Mouse (Mus musculus): Measurements from ENCODE around the gene Rassf6.

Rassf6 gene

DNA sequence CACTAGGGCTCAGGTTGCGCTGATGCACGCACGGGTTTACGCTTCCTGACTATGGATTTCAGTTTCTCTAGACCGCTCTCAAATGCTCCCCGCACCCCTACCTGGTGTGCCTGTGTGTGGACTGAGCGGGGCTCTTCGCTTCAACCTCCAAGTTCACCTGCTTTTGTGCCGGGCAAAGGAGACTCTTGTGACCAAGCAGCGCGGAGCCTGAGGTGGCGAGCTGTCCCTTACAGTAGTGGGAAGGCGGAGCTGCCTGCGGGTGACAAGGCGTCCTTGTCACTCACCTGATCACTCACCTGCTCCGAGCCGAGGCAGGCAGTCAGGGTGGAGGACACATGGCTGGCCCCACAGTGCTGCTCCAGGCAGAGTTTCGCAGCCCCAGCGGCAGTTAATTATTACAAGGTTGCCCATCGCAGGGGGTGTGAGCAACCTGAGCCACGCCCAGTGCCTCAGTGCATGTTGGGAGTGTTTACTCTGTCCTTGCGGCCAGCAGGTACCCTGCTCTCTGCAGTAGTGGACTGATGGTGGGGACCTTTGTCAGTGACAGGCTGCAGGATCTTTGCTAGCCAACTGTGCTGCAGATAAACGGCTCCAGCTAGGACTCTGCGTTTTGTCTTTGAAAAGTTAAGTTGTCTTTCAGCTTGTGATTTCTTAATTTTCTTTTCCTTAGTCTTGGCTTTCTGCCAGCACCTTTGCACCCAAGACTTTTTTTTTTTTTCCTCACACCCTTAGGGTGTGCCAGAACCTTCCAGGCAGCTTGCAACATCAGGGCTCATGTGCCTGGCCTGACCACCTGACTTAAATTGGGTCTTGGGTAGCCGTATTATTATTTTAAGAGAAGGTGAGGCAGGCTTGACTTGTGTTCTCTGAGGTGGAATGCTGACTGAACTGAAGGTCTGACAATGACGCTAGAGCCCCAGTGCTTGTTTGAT is at the start of gene Rassf6:
Gene Rassf6 (minus strand): TSS at position 372 of the 932 bp plus-strand sequence.
- DNase-seq (ENCODE audit: low spot score) = no peak

DNA sequence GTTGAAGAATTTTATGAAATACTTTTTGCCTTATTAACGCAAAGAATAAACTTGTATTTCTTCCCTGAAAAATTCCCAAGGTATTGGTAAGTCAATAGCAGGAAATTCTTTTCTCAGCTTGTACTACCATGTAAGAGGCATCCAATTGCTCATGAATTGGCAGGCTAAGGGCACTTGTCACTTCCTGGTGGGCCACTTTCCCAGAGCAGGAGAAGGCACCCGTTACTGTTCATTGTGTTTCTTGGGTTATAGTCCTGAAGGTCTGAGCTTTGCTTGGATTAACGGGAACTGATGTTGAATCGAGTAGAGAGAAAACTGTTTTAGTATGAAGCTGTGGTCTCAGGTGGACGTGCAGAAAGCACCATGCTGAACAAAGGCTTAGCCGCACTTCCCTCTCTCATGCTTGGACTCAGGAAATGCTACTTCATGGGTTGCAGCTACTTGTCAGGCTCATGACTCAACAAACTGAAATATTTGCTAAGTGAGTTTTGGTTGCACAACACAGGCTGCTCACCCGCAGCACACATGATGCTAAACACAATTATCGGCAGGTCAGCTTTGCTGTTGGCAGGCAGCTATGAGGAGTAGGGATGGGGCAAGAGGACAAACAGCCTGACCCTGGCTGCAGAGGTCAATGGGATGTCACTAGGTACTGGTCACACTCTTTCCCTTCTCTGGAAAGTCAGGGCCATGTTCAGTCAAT is 49.1 kb upstream of the Rassf6 start:
- no peak for DNase-seq (ENCODE audit: low spot score)

DNA sequence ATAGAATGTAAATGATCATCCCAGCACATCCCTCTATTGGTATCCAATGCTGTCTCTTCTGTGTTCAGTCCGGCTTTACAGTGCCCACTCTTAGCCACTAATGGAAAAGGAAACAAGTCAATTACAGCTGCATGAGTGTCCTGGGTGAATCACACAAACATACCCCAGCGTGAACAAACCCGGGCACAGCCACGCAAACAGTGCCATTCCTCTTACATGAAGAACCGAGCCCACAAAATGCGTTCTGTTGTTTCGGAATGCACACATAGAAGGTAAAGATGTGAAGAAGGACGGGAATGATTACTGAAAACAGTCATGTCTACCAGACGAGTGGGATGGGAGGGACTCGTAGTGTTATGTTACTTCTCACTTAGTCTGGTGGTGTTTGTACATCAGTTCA is 47.5 kb upstream of the Rassf6 start:
- no peak for DNase-seq (ENCODE audit: low spot score)

GRCm38 (mm10) chr5:90684994-90685393 is 44.5 kb upstream of the Rassf6 start:
- no peak for DNase-seq (ENCODE audit: low spot score)

- DNase-seq (ENCODE audit: low spot score) = no peak
Observed at GRCm38 (mm10) chr5:90681842-90682241, 41.4 kb upstream of the Rassf6 start.

DNA sequence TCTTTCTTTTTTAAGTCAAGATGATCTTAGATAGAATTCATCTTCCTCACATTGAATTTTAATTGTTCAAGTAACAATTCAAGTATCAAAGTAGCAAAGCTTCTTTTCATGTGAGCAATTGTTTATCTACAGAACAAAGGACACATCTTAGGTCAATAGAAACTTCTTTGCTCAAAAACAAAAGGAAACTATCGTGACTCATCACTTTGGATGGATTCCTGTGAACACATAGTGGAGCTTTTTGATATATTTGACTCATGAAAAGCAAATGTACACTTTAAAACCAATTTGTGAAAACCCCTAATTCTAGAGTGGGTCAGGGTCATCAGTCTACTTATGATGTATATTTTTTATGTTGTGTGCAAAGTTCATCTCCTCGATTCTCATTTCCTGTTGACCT is 37.1 kb upstream of the Rassf6 start:
- no peak for DNase-seq (ENCODE audit: low spot score)

- no peak for DNase-seq (ENCODE audit: low spot score)
Observed at GRCm38 (mm10) chr5:90661852-90662251, 21.4 kb upstream of the Rassf6 start.

DNA sequence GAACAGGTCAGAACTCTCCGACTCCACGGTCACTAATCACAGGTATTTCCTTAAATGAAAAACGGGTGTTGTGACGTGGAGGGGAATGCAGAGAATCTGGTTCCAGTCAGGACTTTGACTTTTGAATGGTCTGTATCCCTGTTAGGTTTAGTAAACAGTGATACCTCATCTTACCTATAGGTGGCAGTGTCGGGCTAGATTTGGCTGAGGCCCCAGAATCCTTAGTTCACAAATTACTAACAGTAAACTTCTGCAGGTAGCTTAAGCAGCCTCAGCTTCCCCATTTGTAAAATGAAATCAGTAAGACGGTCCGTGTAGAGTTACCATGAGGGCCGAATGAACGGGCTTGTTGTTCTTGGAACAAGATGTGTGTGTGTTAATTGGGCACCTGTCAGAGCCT is 21.0 kb upstream of the Rassf6 start:
- no peak for DNase-seq (ENCODE audit: low spot score)

DNA sequence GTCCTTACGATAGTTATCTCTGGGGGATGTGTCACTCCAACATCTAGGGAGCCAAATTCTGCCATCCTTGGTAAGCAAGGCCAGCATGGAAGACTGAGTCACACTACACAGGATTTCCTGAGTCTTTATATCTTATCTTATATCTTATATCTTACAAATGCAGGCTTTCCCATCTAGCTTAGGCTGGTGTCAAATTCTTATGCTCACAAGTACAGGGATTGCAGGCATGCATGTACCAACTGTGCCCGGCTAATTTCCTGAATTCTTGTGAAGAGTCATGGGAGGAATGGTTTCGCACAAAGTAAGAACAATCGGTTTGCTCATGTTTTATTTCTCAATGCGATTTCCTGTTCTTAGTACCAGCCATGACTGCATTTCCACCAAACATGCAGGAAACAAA is 20.0 kb upstream of the Rassf6 start:
- no peak for DNase-seq (ENCODE audit: low spot score)

GRCm38 (mm10) chr5:90656681-90657080 is 16.2 kb upstream of the Rassf6 start:
- no peak for DNase-seq (ENCODE audit: low spot score)

DNA sequence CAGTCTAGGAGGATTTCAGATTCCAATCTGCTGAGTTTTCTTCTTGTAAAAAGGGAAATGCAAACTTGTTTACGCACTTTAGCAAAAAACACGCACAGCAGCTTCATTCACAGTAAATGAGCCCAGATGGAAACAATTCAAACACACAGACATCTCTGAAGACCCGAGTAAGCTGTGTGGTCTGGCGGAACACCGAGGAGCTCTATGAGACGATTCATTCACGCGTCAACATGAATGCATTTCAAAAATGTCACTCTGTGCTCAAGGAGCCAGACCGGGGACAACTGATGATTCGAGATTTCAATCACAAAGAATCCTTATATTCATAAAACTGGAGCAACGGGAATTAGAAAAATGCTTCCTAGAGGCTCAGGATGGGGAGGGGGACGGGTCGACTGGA is 15.4 kb upstream of the Rassf6 start:
- DNase-seq (ENCODE audit: low spot score) = no peak

DNA sequence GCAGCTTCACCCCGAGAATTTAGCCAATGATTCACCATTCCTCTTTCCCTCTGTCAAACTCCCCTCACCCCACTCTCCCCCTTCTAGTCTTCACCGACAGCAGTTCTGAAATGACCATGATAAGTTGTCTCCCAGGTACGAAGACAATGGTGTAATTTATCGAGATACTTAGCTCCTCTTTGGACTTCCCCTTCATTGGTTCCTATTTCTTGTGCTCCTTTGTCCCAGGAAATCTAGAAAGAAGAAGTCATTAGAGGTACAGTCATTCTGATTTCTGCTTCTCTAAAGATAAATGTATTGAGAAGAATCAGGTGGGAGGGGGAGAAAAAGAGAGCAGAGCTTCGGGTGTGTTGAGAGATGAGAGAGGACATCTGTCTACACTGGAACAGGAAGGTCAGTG is 14.3 kb upstream of the Rassf6 start:
- DNase-seq (ENCODE audit: low spot score) = no peak

GRCm38 (mm10) chr5:90652724-90653123 is 12.3 kb upstream of the Rassf6 start:
- no peak for DNase-seq (ENCODE audit: low spot score)

- no peak for DNase-seq (ENCODE audit: low spot score)
Observed at GRCm38 (mm10) chr5:90650466-90651150, 10.2 kb upstream of the Rassf6 start.

DNA sequence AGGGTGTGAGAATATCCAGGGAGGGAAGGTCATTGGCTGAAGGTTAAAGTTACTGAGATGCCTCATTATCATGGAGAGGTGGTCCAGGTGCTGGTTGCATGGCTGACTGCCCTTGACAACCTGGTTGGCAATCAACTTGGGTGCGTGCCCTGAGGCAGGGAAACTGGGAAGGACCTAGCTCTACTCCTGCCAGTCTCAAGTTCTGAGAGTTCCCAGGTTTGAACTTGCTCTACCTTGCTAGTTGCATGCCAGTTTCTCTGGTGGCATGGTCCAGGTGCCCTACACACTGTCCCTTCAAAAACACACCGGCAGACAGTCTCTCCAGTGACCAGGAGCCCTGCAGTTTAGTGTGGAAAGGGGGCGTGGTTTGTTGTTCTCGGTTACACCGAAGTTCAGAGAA is 7.0 kb upstream of the Rassf6 start:
- DNase-seq (ENCODE audit: low spot score) = no peak

DNA sequence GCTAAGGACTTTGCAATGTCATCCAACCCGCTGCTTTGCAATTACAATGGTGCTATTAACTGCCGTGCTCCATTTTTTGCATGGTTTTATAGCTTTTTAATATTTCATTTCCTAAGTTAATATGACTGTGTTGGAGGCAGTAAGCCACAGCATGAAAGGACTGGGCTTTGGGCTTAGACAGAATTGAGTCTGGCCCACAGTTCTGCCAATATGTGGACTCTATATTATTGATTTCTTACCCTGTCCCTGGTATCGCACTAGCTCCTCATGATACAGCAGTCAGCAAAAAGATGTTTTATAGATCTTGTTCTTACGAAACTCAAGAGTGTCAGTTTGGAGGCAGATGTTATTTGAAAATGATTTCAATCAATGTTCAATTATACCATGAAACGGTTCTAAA is 5.9 kb upstream of the Rassf6 start:
- DNase-seq (ENCODE audit: low spot score) = no peak

DNA sequence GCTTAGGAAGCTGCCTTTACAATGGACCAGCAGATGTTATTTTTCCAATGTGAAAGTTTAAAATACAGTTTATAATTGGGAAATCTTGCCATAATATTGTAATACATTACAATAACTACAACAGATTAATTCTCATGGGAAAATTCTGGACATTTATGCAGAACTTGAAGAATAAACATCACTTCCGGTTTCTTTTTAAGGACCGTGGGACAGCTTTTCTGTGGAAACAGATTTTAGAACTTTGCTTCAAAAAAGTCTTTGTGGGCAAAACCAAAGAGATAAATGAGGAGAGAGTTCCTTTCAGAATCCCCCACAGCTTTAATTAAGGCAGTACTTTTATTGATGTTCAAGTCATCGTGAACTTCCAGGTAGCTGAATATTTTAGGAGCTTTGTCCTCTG is 5.1 kb upstream of the Rassf6 start:
- DNase-seq (ENCODE audit: low spot score) = no peak

DNA sequence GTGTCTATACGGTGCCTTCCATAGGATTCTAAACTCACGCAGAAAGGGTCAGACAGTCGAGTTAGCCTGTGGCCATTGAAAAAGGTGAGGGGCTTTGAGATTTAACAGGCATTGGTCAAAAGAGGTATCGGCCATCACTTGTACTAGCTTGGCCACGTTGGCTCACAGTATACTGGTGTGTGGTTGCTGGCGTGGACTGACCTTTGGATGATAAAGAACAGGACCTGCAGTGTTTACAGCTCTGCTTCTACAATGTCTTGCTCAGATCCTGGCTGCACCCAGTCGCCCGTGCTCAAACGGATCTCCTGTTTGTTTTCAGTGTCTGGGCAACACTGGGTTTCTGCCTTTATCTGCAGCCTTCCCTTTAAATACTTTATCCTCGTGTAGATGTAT is 757 bp upstream of the Rassf6 start:
- DNase-seq (ENCODE audit: low spot score) = no peak

DNA sequence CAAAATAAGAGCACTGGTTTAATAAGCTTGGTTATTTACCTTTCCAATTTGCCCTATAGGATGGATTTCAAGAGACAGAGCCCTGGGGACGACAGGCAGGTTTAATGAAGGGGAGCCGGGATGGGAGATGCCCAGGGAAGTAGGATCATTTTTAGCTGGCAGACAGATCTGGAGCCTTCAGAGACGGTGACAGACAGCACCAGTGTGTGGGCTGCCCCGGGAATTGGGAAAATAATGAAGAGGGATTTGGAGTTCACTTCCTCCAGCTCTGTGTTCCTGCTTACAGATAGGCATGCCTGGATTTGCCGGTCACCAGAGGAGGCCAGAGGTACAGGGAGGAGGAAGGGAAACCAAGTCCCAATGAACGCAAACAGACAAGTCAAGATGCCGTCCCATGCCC is 5.6 kb downstream of the Rassf6 start:
- no peak for DNase-seq (ENCODE audit: low spot score)

GRCm38 (mm10) chr5:90628530-90628929 is 11.9 kb downstream of the Rassf6 start:
- no peak for DNase-seq (ENCODE audit: low spot score)

DNA sequence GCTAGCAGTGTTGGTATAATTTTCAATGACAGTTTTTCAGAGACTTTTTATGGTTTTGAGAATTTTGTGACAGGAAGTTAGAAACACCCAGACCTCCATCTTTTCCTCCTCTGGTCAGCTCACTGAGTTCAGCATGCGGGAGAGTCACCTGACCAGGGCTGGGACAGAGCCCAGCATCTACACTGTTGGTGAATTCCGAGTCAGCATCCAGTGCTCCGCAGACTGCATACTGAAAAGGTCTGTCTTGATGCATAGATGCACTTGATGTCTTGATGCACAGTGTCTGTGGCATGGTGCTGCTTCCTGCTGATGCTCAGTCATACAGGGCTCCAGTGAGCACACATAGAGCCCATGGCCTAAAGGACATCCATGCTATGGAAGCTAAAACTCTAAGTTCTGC is 12.4 kb downstream of the Rassf6 start:
- DNase-seq (ENCODE audit: low spot score) = no peak

DNA sequence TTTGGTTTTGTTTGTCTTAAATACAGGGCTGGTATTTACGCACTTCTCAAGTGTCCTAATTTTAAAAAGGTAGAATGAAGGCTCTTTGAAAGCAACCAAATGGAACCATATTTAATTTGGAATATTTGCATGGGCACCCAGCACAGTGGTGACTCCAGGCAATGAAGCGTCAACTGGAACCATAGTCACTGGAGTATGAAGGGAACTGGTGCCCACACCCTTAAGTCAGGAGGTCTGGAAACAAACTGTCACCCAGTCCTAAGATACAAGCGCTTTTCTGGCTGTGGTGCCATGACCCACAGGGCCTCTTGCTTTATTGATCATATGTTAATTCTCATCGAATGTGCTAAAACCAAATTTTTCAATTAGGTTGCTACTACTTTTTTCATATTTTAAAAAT is 13.0 kb downstream of the Rassf6 start:
- DNase-seq (ENCODE audit: low spot score) = no peak
